Mouse (Mus musculus): ENCODE results near the gene Fuca1. TPM values are rescaled to one million over a fixed set of nuclear protein-coding genes. Genes with fewer than 3 reads are reported as not detected.

The Fuca1 gene
- polyA plus RNA-seq, 1 experiment from 2014 or later = 89.4 TPM

DNA sequence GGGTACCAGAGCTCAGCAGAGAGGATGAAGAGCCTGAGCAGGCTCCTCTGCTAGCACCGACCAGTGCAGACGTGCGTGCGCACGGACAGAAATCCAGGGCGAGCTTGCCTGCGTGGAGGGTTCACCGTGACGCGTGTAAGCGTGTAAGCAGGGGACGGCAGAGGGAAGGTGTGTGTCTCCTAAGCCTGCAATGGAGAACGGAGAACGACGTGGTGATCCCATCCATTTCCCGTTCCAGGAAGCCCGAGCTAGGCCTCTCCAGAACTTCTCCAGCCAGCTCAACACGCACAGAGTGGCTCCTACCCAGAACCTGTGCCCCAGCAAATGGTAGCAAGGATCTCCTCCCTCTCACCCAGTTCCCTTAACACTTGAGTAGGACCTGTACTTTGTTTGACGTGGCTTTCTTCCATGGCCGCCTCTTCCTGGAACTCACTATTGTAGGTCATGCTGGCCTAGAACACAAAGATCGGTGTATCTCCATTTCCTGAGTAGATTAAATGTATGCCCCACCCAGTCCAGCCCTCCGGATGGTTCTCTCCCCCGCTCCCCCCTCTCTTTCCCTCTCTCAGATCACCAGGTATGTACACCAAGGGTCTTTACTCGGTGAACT, 32.0 kb upstream of the Fuca1 start:
- WGBS = 92% methylated on average over 24 of the region's 24 CpGs

GRCm38 (mm10) chr4:135889146-135889883, 31.2 kb upstream of the Fuca1 start:
- H3K4me2 ChIP-seq (replicated peaks; ENCODE audit: low read depth, low read length) = no peak overlapping the region
- no peaks in the 10 kb centered on the region for H3K27me3 ChIP-seq (ENCODE audit: insufficient read depth, low read length)
- no peak overlapping the region for H3K9ac ChIP-seq (replicated peaks; ENCODE audit: low read length)
- ATAC-seq (ENCODE audit: low FRiP score, low TSS enrichment) = no peak
- H3K36me3 ChIP-seq (ENCODE audit: insufficient read depth, low read length) = no peaks in the 10 kb centered on the region
- WGBS = 78% methylated on average over 7 of the region's 7 CpGs
- peaks cover 3% of the 10 kb centered on the region for H3K4me1 ChIP-seq (ENCODE audit: insufficient read depth, low read length)
- no peak overlapping the region for H3K27ac ChIP-seq (ENCODE audit: low read length)
- H3K4me3 ChIP-seq (ENCODE audit: low read length) = no peak overlapping the region
- H3K9me3 ChIP-seq (ENCODE audit: low read length) = no peaks in the 10 kb centered on the region

More for the DNA sequence above, 32.0 kb upstream of the Fuca1 start:
- ATAC-seq (ENCODE audit: low FRiP score, low TSS enrichment) = no peak
- Histone ChIP-seq H3K4me1 (ENCODE audit: insufficient read depth, low read length) (peaks cover 11% of the 10 kb centered on the region), H3K9ac (replicated peaks; ENCODE audit: low read length) (no peak overlapping the region), H3K27ac (ENCODE audit: low read length) (no peak overlapping the region), H3K9me3 (ENCODE audit: low read length) (no peaks in the 10 kb centered on the region), H3K4me3 (ENCODE audit: low read length) (no peak overlapping the region), H3K4me2 (replicated peaks; ENCODE audit: low read depth, low read length) (no peak overlapping the region), H3K36me3 (ENCODE audit: insufficient read depth, low read length) (no peaks in the 10 kb centered on the region), H3K27me3 (ENCODE audit: insufficient read depth, low read length) (no peaks in the 10 kb centered on the region)

- H3K4me1 ChIP-seq (ENCODE audit: insufficient read depth, low read length) = no peaks in the 10 kb centered on the region
- H3K36me3 ChIP-seq (ENCODE audit: insufficient read depth, low read length) = no peaks in the 10 kb centered on the region
- no peaks in the 10 kb centered on the region for H3K9me3 ChIP-seq (ENCODE audit: low read length)
- WGBS = 1% methylated on average over 4 of the region's 4 CpGs
- H3K27me3 ChIP-seq (ENCODE audit: insufficient read depth, low read length) = no peaks in the 10 kb centered on the region
- peak; percentile 91 for ATAC-seq (ENCODE audit: low FRiP score, low TSS enrichment)
- H3K4me3 ChIP-seq (ENCODE audit: low read length) = no peak overlapping the region
- no peak overlapping the region for H3K27ac ChIP-seq (ENCODE audit: low read length)
- no peak overlapping the region for H3K4me2 ChIP-seq (replicated peaks; ENCODE audit: low read depth, low read length)
- H3K9ac ChIP-seq (replicated peaks; ENCODE audit: low read length) = no peak overlapping the region
Observed at GRCm38 (mm10) chr4:135889884-135890283, 30.7 kb upstream of the Fuca1 start.

- H3K4me3 ChIP-seq (ENCODE audit: low read length) = no peak overlapping the region
- no peak overlapping the region for H3K4me2 ChIP-seq (replicated peaks; ENCODE audit: low read depth, low read length)
- no peaks in the 10 kb centered on the region for H3K4me1 ChIP-seq (ENCODE audit: insufficient read depth, low read length)
- no peaks in the 10 kb centered on the region for H3K36me3 ChIP-seq (ENCODE audit: insufficient read depth, low read length)
- WGBS = 87% methylated on average over 2 of the region's 2 CpGs
- H3K27ac ChIP-seq (ENCODE audit: low read length) = no peak overlapping the region
- ATAC-seq (ENCODE audit: low FRiP score, low TSS enrichment) = no peak
- no peaks in the 10 kb centered on the region for H3K27me3 ChIP-seq (ENCODE audit: insufficient read depth, low read length)
- H3K9ac ChIP-seq (replicated peaks; ENCODE audit: low read length) = no peak overlapping the region
- H3K9me3 ChIP-seq (ENCODE audit: low read length) = no peaks in the 10 kb centered on the region
Observed at GRCm38 (mm10) chr4:135891539-135891938, 29.0 kb upstream of the Fuca1 start.

- Histone ChIP-seq H3K4me1 (ENCODE audit: insufficient read depth, low read length) (no peaks in the 10 kb centered on the region), H3K4me2 (replicated peaks; ENCODE audit: low read depth, low read length) (no peak overlapping the region), H3K9ac (replicated peaks; ENCODE audit: low read length) (no peak overlapping the region), H3K9me3 (ENCODE audit: low read length) (no peaks in the 10 kb centered on the region), H3K4me3 (ENCODE audit: low read length) (no peak overlapping the region), H3K36me3 (ENCODE audit: insufficient read depth, low read length) (no peaks in the 10 kb centered on the region), H3K27me3 (ENCODE audit: insufficient read depth, low read length) (no peaks in the 10 kb centered on the region), H3K27ac (ENCODE audit: low read length) (no peak overlapping the region)
- ATAC-seq (ENCODE audit: low FRiP score, low TSS enrichment) = no peak
- 61% methylated on average over 4 of the region's 4 CpGs for WGBS
Observed at GRCm38 (mm10) chr4:135892884-135893283, 27.7 kb upstream of the Fuca1 start.

DNA sequence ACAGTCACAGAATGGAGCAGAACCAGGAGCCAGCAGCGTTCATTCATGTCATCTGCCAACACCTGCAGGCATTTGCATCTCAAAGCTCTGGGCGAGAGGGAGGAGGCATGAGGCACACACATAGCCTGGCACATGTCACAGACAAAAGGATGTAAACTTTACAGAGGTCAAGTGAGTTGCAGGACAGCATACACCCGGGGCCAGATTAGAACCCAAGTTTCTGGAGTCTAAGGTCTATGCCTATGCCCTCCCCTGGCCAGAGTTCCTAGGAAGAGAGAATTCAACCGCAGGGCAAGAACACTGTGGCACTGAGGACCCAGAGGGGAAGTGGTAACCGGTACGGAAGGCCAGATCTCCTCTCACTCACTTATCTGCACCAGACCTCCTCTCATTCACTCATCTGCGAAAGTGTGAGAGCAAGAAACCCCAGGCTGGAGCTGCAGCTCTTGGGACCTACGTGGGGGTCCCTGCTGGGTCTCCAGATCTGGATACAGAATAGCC, 25.4 kb upstream of the Fuca1 start, which contains the start of gene Cnr2:
Gene Cnr2 (plus strand): TSS at position 324 of the 501 bp plus-strand sequence.
- no peaks in the 10 kb centered on the region for H3K4me1 ChIP-seq (ENCODE audit: insufficient read depth, low read length)
- no peaks in the 10 kb centered on the region for H3K27me3 ChIP-seq (ENCODE audit: insufficient read depth, low read length)
- no peak within 1 kb of the TSS for H3K4me2 ChIP-seq (replicated peaks; ENCODE audit: low read depth, low read length)
- no peak within 1 kb of the TSS for H3K27ac ChIP-seq (ENCODE audit: low read length)
- ATAC-seq (ENCODE audit: low FRiP score, low TSS enrichment) = no peak
- no peak within 1 kb of the TSS for H3K4me3 ChIP-seq (ENCODE audit: low read length)
- WGBS = 55% methylated on average over 8 of the region's 8 CpGs
- H3K9me3 ChIP-seq (ENCODE audit: low read length) = no peaks in the 10 kb centered on the region
- no peak within 1 kb of the TSS for H3K9ac ChIP-seq (replicated peaks; ENCODE audit: low read length)
- no peaks in the 10 kb centered on the region for H3K36me3 ChIP-seq (ENCODE audit: insufficient read depth, low read length)

DNA sequence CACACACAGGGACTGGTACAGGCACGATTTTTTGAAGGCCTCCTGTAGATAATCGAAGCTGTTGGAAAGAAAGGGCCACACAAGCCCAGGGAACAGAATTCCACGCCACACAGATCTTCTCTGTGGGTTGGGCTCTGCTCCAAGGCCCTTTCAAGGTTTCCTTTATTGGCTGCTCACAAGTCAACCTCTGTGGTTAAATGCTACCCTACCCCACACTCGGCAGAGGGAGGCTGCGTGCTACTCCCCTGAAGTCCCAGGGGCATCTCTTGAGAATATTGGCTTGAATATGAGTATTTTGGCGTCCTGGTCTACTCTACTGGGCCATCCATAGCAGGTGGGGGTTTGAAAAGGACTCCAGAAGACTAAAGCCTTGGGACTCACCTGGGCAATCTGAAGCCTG, 24.4 kb upstream of the Fuca1 start:
- Histone ChIP-seq H3K27me3 (ENCODE audit: insufficient read depth, low read length) (no peaks in the 10 kb centered on the region), H3K9me3 (ENCODE audit: low read length) (no peaks in the 10 kb centered on the region), H3K9ac (replicated peaks; ENCODE audit: low read length) (no peak overlapping the region), H3K27ac (ENCODE audit: low read length) (no peak overlapping the region), H3K4me3 (ENCODE audit: low read length) (no peak overlapping the region), H3K4me1 (ENCODE audit: insufficient read depth, low read length) (no peaks in the 10 kb centered on the region), H3K4me2 (replicated peaks; ENCODE audit: low read depth, low read length) (no peak overlapping the region), H3K36me3 (ENCODE audit: insufficient read depth, low read length) (no peaks in the 10 kb centered on the region)
- no peak for ATAC-seq (ENCODE audit: low FRiP score, low TSS enrichment)
- 77% methylated on average over 6 of the region's 6 CpGs for WGBS

DNA sequence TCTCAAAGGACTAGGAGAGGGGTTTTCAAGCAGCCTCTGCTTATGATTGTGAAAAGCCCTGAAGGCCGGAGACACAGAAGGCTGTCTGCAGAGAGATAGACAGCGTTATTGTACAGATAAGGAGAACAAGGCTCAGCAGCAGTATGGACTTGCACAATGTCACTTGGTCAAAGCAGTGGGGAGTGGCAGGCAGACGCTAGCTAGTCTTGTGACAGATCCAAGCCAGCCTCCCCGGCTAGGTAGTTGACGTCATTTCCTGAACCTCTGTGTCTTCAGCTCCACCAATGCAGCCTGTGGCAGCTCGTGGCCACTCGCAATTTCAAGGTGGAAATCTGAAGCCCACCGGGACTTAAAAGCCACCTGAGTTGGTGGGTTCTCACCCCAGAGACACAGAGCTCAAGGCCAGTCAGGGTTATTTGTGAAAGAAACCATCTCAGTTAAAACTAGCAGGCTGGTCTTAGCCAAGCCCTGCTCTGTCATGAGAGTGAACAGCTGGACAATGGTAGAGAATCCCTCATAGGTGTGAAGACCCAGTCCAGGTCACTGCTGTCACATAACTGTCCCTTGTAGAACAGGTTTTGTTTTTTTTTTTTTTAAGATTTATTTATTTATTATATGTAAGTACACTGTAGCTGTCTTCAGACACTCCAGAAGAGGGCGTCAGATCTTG, 22.0 kb upstream of the Fuca1 start:
- H3K27ac ChIP-seq (ENCODE audit: low read length) = no peak overlapping the region
- no peak overlapping the region for H3K4me2 ChIP-seq (replicated peaks; ENCODE audit: low read depth, low read length)
- H3K4me1 ChIP-seq (ENCODE audit: insufficient read depth, low read length) = no peaks in the 10 kb centered on the region
- H3K27me3 ChIP-seq (ENCODE audit: insufficient read depth, low read length) = no peaks in the 10 kb centered on the region
- peak overlapping the region; percentile 12; the same call in 1 of the 2 replicates for H3K9ac ChIP-seq (replicated peaks; ENCODE audit: low read length)
- 67% methylated on average over 8 of the region's 9 CpGs for WGBS
- no peak overlapping the region for H3K4me3 ChIP-seq (ENCODE audit: low read length)
- H3K9me3 ChIP-seq (ENCODE audit: low read length) = no peaks in the 10 kb centered on the region
- no peaks in the 10 kb centered on the region for H3K36me3 ChIP-seq (ENCODE audit: insufficient read depth, low read length)
- no peak for ATAC-seq (ENCODE audit: low FRiP score, low TSS enrichment)

DNA sequence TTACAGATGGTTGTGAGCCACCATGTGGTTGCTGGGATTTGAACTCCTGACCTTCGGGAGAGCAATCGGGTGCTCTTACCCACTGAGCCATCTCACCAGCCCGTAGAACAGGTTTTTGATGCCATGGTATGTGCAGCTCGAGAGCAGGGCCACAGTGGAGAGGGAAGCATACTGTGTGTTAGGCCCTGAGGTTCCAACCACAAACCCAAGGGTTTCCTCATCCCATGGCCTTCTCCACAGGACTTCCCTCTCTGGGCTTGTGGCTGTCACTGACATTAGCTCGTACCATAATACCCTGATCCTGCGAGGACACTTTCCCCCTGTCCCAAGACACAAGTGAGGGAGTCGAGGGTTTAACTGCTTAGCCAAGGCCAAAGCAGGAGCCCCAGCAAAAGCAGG, 21.5 kb upstream of the Fuca1 start:
- Histone ChIP-seq H3K4me2 (replicated peaks; ENCODE audit: low read depth, low read length) (no peak overlapping the region), H3K27me3 (ENCODE audit: insufficient read depth, low read length) (no peaks in the 10 kb centered on the region), H3K9me3 (ENCODE audit: low read length) (no peaks in the 10 kb centered on the region), H3K36me3 (ENCODE audit: insufficient read depth, low read length) (no peaks in the 10 kb centered on the region), H3K4me1 (ENCODE audit: insufficient read depth, low read length) (no peaks in the 10 kb centered on the region), H3K4me3 (ENCODE audit: low read length) (no peak overlapping the region), H3K9ac (replicated peaks; ENCODE audit: low read length) (no peak overlapping the region), H3K27ac (ENCODE audit: low read length) (no peak overlapping the region)
- ATAC-seq (ENCODE audit: low FRiP score, low TSS enrichment) = no peak
- WGBS = 90% methylated on average over 7 of the region's 7 CpGs

GRCm38 (mm10) chr4:135900008-135900407, 20.5 kb upstream of the Fuca1 start:
- no peak overlapping the region for H3K4me3 ChIP-seq (ENCODE audit: low read length)
- no peak overlapping the region for H3K27ac ChIP-seq (ENCODE audit: low read length)
- WGBS = 89% methylated on average over 3 of the region's 5 CpGs
- H3K27me3 ChIP-seq (ENCODE audit: insufficient read depth, low read length) = no peaks in the 10 kb centered on the region
- no peaks in the 10 kb centered on the region for H3K36me3 ChIP-seq (ENCODE audit: insufficient read depth, low read length)
- H3K4me2 ChIP-seq (replicated peaks; ENCODE audit: low read depth, low read length) = no peak overlapping the region
- H3K4me1 ChIP-seq (ENCODE audit: insufficient read depth, low read length) = no peaks in the 10 kb centered on the region
- H3K9ac ChIP-seq (replicated peaks; ENCODE audit: low read length) = no peak overlapping the region
- no peak for ATAC-seq (ENCODE audit: low FRiP score, low TSS enrichment)
- H3K9me3 ChIP-seq (ENCODE audit: low read length) = no peaks in the 10 kb centered on the region

Data from kidney, embryonic 16.5 days (tissue).